Mouse (Mus musculus) neural tube, embryonic 10.5 days (tissue): ENCODE results near the gene Gm6337.
"Not testable (repeated sequence)": the region's sequence is repeated elsewhere in the genome, so short reads cannot be mapped to it uniquely, and the experiment has no call there.

Source experiments
- DNase-seq: peaks from one replicate; pipeline ENCODE4 v3.0.0-alpha.2; 2017; ENCODE audit warnings: low spot score; ENCODE audit errors: extremely low spot score

Gm6337 gene

DNA sequence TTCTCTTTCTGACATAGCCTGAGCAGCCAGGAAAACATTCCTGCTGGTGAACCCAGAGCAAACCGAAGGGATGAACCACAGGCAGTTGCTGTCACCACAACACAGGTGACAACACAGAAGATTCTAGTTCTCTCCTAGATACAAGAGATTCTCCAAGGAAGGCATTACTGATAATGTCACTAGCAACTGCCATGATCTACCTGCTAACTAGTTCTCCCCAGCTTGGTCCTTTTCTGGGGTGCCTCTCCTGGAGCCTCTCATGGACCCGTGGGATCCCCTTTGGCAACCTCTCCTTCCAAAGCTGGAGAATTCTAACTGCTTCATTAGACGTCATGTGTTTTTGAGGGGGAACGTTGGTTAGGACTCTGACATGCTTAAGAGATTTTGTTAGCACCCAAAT lies at the start of gene Gm6337:
Gene Gm6337, minus strand, starts transcription at position 101 of the 400 bp plus-strand sequence.
- not testable (repeated sequence) for DNase-seq

DNA sequence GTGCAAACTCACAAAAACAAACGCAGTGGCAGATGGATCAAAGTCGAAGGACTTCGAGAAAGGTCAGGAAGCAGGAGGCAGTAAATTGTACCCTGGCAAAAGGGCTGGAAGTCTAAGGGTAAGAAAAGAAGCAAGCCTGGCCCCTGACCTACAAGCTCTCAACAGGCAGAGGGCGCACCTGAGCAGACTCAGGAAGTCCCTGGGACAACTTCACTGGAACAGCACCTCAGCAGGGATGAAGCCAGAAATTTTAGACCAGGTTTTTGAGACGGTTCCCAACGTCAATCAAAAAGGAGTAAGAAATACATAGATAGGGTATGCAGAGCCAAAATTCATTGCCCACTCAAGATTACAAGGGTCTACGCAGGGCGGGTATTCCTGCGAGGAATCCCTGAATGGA lies 49.4 kb upstream of the Gm6337 start:
- DNase-seq, result peak; percentile 12

DNA sequence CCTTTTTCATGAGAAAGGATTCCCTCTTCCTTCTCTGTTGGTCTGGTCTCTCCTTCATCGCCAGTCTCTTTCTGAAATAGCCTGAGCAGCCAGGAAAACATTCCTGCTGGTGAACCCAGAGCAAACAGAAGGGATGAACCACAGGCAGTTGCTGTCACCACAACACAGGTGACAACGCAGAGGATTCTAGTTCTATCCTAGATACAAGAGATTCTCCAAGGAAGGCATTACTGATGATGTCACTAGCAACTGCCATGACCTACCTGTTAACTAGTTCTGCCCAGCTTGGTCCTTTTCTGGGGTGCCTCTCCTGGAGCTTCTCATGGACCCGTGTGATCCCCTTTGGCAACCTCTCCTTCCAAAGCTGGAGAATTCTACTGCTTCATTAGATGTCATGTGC lies 35.8 kb upstream of the Gm6337 start, which contains the start of gene Gm8206:
Gene Gm8206, minus strand, starts transcription at position 101 of the 400 bp plus-strand sequence.
- not testable (repeated sequence) for DNase-seq
